Mouse (Mus musculus) liver (tissue): Measurements from ENCODE around the gene Efna2.

Experiments
- DNase-seq: peaks from one replicate; pipeline ENCODE4 v3.0.0-alpha.2; 2020; ENCODE audit warnings: mixed read lengths

Efna2 gene

DNA sequence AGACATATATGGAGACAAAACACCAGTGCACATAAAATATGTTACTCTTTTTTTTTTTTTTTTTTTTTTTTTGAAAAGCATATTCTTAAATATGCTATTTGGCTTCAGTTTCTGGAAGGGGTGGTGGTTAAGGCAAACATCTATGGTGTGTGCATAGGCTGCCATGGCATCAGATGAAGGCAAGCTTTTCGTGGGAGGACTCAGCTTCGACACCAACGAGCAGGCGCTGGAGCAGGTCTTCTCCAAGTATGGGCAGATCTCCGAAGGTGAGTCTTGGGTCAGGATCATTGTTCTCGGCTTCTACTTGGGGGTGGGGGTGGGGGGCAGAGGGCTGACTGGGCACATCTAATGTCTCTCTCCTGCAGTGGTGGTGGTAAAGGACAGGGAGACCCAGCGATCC lies 9.6 kb upstream of the Efna2 start:
- no peak for DNase-seq

GRCm38 (mm10) chr10:80170052-80170451 lies 9.2 kb upstream of the Efna2 start:
- DNase-seq: no peak

- no peak for DNase-seq
These were observed 8.7 kb upstream of the Efna2 start for GRCm38 (mm10) chr10:80170601-80171021.

DNA sequence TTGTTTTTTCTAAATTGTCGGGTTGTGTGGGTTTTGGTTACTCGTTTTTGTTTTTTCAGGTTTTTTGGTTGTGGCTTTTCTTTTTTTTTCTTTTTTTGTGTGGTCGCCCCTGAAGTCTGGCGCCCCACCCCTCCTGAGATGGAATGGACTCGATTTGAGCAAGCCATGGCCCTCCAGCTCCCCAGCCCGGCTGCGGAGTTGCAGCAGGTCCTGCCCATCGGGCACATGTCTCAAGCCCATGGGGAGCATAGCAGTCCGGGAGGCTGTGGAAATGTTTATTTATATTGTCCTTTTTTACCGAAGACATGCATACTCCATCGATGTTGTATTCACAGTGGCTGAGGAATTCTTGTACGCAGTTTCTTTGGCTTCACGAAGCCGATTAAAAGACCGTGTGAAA lies 8.0 kb upstream of the Efna2 start:
- no peak for DNase-seq

GRCm38 (mm10) chr10:80171760-80172526 lies 7.3 kb upstream of the Efna2 start:
- DNase-seq: no peak

- DNase-seq: peak; percentile 88
These were observed 6.6 kb upstream of the Efna2 start, which contains the start of gene 1600002K03Rik for GRCm38 (mm10) chr10:80172527-80173292. TSS of gene 1600002K03Rik (plus strand) at chr10:80172944.

GRCm38 (mm10) chr10:80173358-80173757 lies 5.9 kb upstream of the Efna2 start:
- DNase-seq: no peak

- no peak for DNase-seq
These were observed 5.2 kb upstream of the Efna2 start for GRCm38 (mm10) chr10:80173955-80174640.

DNA sequence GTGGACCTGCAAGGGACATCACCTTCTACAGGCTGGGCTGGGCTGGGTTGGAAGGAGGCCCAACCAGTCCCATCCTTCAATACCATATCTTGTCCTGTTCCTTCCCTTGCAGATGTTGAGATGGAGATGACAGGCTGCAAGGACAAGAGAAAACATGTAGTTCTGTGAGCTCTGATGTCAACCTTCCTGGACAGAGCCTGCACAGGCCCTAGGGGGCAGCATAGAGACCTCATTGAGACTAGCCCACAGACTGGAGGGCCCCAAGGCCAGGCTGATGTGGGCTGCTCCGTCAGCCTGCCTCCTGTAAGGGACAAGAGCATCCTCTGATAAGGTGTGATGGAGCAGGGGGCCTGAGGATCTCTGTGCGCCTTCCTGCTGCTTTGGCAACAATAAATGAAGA lies 4.6 kb upstream of the Efna2 start:
- DNase-seq: peak; percentile 79

DNA sequence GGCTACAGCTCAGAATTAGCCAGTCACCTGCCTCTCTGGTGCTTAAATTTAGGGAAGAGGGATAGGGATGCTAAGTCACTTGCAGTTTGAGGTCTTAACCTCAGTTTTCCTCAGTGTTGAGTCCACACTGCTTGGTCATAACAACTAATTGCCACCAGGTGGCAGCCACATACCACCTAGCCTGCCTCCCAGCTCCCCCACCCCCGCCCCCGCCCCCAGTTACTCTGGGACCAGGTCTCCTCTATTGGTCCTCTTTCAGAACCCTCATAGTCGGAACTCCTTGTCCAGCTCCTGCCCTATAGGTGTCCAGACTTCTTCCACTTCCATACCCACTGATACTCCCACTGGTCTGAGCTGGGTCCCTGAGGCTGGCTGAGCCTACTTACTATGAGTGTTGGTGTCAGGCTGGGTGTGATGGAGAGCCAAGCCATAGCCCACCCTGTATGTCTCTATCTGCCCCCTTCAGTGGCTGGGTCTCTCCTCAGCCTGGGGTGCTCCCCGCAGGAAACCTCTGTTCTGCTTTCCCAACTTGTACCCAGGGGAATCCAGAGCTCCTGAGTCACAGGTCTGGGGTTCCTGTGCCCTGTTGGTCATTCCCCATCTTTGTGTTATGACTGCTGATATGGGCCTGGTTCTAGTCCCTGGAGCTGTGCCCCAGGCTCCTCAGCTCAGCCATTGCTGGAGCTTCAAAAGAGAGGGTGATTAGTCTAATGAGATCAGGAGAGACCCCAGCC lies 3.6 kb upstream of the Efna2 start:
- DNase-seq: no peak

DNA sequence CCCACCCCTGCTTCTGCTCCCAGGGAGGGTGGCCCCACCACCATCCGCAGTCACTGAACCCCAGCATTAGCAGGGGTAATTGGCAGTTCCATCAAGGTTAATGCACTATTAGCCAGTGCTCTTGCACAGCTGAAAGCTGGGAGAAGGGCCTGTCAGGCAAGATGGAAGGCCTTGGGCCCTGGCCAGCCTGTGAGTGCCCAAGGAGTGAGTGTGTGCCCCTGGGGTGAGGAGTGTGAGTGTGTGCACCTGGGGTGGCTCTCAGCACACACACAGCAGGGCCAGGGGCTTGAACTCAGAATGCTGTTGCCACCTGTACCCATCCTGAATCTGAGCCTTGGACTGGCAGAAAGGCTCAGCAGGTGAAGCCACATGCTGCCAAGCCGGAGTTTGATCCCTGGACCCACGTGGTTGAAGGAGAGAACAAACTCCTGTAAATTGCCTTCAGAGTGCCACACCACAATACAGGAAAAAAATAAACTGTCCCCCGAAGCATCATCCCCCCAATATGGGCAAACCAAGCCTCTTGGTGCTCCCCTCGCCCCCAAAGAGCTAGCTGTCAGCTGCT lies 2.9 kb upstream of the Efna2 start:
- no peak for DNase-seq

DNA sequence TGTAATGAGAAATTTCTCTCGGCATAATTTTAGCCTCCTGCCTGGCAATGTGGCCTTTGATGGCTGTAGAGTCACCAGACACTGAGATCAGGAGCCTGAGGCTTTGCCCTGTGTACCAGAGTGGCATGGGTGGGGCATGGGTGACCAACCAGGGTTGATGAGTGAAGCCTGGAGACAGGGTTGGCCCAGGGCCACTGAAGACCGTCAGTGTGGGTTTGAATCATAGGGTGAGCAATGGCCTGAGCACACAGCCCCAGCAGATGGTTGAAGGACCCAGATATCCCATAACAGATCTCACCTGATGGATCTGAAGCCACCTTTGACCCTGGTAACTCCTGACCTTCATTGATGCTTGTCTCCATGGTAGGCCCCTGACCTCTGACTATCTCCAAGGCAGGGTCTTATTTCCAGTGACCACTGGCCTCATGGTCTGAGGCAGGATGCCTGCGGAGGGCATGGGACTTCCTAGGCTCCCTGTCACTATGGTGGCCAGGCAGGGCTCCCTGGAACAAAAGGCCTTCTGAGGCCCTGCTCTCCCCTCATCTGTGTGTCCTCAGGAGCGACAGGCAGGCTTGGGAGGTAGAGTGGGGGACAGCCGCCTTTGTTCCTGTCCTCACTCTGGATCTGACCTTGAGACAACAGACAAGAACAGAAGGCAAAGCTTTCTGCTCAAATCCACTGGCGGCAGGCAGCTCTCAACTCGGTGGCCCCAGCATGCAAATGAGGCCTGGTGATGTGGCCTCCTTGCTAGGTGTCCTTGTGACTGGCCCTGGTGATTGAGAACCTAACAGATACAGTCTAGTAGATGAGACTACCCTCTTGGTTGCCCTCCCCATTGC lies 1.6 kb upstream of the Efna2 start:
- no peak for DNase-seq

GRCm38 (mm10) chr10:80180288-80180687 lies 1.0 kb downstream of the Efna2 start:
- DNase-seq: no peak

GRCm38 (mm10) chr10:80180823-80181222 lies 1.5 kb downstream of the Efna2 start:
- no peak for DNase-seq

DNA sequence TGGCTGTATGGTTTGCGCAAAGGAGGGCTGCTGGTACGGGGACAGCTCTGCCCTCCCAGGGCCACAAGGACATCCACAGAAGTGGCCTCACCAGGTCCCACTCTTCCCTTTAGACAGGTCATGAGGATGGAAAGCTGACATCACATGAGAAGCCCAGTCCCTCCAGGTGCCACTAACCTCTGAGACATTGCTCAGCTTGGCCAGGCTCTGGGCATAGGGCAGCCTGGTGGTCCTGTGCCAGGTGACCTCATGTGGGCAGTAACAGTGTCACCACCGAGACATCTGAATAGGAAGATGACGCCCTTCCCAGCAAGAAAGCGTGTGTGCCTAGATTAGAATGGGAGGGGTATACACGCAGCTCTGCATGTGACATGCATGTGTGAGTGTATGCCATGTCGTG lies 3.3 kb downstream of the Efna2 start:
- DNase-seq: no peak

GRCm38 (mm10) chr10:80186649-80187048 lies 7.4 kb downstream of the Efna2 start:
- DNase-seq: no peak

GRCm38 (mm10) chr10:80187739-80188138 lies 8.5 kb downstream of the Efna2 start:
- DNase-seq: no peak

DNA sequence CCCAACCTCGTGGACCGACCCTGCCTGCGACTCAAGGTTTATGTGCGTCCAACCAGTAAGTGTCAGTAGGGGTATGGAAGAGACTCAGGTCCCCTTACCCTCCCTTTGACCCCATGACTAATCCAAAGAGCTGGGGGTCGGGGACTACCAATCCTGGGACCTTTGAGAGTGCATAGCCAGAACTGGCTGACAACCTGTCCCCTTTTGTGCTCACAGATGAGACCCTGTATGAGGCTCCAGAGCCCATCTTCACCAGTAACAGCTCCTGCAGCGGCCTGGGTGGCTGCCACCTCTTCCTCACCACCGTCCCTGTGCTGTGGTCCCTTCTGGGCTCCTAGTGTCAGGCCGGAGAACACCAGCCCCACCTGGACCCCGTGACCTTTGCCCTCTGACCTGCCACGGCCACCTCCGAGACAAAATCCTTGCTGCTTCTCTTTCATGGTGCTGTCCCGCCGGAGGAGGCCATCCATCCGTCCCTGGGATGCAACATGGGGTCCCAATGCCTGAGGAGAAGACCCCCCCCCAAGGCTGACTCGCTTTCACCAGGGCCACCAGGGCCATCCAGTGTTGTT lies 9.3 kb downstream of the Efna2 start:
- no peak for DNase-seq

DNA sequence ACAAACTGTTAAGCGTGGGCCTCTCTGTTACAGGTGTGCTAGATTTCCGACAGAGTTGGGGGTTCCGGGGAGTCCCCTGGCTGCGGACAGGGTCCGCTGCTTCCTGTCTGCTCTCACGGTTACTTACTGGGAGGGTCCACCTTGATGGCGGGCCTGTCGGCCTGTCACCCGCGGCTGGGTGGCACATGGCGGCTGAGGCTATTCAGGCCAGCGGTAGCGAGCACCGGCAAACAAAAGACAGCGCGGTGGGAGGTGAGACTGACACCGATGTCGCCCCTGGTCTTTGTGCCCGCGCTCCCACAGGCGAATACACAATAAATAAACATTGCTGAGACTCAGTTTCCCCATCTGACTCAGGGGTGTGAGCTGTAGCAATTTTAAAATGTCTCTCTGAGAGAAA lies 10.7 kb downstream of the Efna2 start:
- no peak for DNase-seq

GRCm38 (mm10) chr10:80190491-80191051 lies 11.3 kb downstream of the Efna2 start:
- DNase-seq: peak; percentile 38

DNA sequence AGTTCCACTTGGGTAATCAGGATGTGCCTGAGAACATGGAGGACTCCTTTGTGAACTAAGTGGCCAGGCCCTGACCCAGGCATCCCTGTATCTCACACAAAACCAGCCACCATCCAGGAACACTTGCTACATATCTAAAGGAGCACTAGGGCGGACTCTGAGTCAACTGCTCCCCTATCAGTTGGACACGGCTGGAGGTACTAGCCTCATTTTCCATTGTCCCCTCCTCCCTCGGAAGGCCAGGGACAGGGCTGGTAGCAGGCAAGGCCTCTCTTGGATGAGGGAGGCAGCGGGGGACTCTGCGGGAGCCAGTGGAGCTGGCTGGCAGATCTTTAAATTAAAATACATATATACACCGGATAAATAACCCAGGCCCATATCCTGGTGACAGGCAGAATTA lies 14.7 kb downstream of the Efna2 start:
- no peak for DNase-seq
